Mouse (Mus musculus): ENCODE data around the gene Acad10. TPM values are rescaled to one million over a fixed set of nuclear protein-coding genes. Genes with fewer than 3 reads are reported as not detected.
"Not testable (repeated sequence)": the region's sequence is repeated elsewhere in the genome, so short reads cannot be mapped to it uniquely, and the experiment has no call there.

Gene Acad10
- polyA plus RNA-seq, 1 experiment: 2.8 TPM

DNA sequence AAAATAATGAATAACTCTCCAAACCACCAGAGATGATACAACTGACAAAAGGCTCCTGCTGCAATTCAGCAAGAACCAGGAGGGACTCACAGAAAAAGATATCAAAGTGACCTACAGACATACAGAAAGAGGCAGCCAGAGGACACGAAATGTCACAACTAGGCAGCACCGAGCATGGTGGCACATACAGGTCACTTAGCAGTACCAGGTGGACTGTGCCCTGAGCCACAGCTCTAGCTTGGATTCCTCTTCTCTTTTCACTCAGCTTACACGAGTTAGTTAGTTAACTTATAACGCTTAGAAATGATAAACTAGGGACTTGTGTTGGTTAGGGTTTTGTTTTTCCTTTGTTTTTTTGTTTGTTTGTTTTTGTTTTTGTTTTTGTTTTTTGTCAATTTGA is 5.8 kb downstream of the Acad10 start:
- TF ChIP-seq CTCF (IDR thresholded peaks at IDR 0.05; ENCODE audit: borderline replicate concordance, extremely low read depth, insufficient read depth, insufficient read length): no peak
- TF ChIP-seq POLR2A (IDR thresholded peaks at IDR 0.05; ENCODE audit: borderline replicate concordance, extremely low read depth, insufficient read depth, insufficient read length, poor library complexity, severe bottlenecking): no peak

DNA sequence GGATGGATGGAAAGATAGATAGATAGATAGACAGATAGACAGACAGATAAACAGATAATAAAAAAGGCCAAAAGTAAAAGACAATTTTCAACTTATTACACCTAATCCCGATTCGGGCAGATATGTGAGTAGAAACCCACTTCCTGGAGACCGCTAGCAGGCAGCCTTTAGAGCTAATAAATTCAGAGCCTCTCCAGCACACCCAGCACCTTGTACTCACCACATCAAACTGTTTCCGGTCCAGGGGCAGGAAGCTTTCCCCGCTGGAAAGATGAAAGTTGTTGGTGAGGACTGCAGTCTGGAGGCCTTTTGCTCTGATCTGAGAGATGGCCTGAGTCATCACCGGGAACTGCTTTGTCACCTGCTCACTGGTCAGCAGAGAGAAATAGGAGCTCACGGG is 11.2 kb downstream of the Acad10 start:
- DNase-seq (ENCODE audit: low read depth): no peak
- no peak for TF ChIP-seq POLR2A (IDR thresholded peaks at IDR 0.05; ENCODE audit: borderline replicate concordance, extremely low read depth, insufficient read depth, insufficient read length, poor library complexity, severe bottlenecking)
- TF ChIP-seq CTCF (IDR thresholded peaks at IDR 0.05; ENCODE audit: borderline replicate concordance, extremely low read depth, insufficient read depth, insufficient read length): no peak

More for the DNA sequence above, 5.8 kb downstream of the Acad10 start:
- no peak for DNase-seq (ENCODE audit: low read depth)

DNA sequence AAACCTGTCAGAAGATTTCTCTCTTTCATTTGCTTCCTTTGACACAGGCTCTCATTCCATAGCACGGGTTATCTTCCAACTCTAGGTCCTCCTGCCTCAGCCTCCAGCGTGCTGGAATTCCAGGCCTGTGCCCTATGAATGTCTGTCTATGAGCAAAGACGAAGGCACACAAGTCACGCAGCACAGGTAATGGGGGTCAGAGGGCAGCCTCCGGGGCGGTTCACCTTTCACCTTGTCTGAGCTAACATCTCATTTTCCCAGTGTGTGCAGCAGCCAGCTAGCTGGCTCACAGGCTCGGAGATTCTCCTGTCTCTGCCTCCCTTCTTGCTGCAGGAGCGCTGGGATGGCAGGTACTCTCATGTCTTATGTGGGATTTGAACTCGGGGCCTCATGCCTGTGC is 20.7 kb downstream of the Acad10 start:
- TF ChIP-seq CTCF (IDR thresholded peaks at IDR 0.05; ENCODE audit: borderline replicate concordance, extremely low read depth, insufficient read depth, insufficient read length) (no peak), POLR2A (IDR thresholded peaks at IDR 0.05; ENCODE audit: borderline replicate concordance, extremely low read depth, insufficient read depth, insufficient read length, poor library complexity, severe bottlenecking) (no peak)
- DNase-seq (ENCODE audit: low read depth): no peak

DNA sequence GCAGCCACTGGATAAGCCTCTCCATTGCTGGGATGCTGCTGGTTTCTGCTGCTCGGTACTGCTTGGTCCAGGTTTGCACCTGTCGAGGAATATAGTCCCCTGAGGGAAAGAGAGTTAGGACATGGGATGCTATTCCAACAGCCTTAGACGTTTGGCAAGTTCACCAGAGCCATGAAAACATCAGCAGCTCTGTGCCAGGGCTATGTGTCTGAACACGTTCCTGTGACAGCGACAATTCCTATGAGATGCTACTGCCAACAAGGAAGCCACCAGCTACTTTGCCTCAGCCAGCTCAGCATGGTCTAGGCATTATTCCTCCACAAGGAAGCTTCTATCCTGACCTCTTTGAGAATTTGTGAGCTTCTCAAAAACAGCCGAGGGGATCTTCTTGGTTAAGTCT is 23.0 kb downstream of the Acad10 start:
- TF ChIP-seq CTCF (IDR thresholded peaks at IDR 0.05; ENCODE audit: borderline replicate concordance, extremely low read depth, insufficient read depth, insufficient read length): no peak
- no peak for TF ChIP-seq POLR2A (IDR thresholded peaks at IDR 0.05; ENCODE audit: borderline replicate concordance, extremely low read depth, insufficient read depth, insufficient read length, poor library complexity, severe bottlenecking)

DNA sequence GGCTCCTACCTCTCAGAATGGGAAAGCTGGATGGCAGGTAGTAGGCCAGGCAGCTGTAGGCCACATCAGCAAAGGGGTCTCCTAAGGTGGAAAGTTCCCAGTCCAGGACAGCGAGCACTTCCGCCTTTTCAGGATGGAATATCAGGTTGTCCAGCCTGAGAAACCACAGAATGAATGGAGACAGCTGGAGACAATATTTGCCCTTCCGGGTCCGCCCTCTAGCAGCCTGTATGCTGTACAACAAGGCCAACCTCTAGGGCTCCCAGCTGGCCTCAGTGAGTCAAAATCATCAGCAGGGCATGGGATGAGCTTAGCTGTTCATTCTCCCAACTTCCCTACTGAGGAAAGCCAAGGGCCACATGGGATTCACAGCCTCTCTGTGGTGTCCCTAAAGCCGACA is 25.6 kb downstream of the Acad10 start:
- TF ChIP-seq CTCF (IDR thresholded peaks at IDR 0.05; ENCODE audit: borderline replicate concordance, extremely low read depth, insufficient read depth, insufficient read length) (no peak), POLR2A (IDR thresholded peaks at IDR 0.05; ENCODE audit: borderline replicate concordance, extremely low read depth, insufficient read depth, insufficient read length, poor library complexity, severe bottlenecking) (no peak)
- DNase-seq (ENCODE audit: low read depth): no peak

More for the DNA sequence above, 23.0 kb downstream of the Acad10 start:
- no peak for DNase-seq (ENCODE audit: low read depth)

DNA sequence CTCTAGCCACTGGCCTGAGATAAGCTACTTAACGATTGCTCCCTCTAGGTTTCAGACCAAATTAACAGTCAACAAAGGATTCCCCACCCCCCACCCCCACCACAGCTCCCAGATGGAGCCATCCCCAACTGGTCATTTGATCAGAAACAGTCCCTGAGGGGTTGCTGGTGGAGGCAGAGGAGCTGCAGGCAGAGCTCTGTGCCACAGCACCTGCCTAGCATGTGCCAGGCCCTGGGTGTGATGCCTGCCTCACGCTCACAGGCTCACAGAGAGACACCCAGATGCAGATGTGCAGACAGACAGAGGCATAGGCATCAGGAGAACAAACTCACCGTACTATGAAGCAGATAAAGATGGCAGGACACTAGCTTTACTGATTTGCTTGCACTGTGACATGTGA is 27.5 kb downstream of the Acad10 start:
- no peak for TF ChIP-seq CTCF (IDR thresholded peaks at IDR 0.05; ENCODE audit: borderline replicate concordance, extremely low read depth, insufficient read depth, insufficient read length)
- no peak for TF ChIP-seq POLR2A (IDR thresholded peaks at IDR 0.05; ENCODE audit: borderline replicate concordance, extremely low read depth, insufficient read depth, insufficient read length, poor library complexity, severe bottlenecking)
- DNase-seq (ENCODE audit: low read depth): no peak

DNA sequence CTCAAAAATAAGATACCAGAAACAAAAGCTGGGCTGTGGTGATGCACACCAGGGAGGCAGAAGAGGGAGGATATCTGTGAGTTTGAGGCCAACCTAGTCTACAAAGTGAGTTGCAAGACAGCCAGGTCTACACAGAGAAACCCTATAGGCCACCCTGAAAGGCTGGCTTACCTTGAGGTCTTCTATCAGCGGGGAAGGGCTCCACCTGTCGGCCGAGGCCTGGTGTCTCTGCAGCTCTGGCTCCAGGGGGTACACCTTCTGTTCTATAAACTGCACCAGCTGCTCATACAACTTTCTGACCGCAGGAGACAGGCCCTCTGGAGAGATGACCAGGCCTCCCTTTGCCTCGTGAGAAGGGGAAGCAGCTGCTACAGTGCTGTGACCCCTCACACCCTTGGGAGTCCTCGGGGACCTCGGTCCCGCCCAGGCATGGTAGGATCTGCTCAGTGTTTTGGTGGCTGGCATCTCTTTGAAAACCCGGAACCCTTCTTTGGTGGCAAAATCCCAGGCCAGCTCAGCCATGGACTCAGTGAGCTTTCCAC is 29.1 kb downstream of the Acad10 start:
- not testable (repeated sequence) for DNase-seq (ENCODE audit: low read depth)
- TF ChIP-seq CTCF (IDR thresholded peaks at IDR 0.05; ENCODE audit: borderline replicate concordance, extremely low read depth, insufficient read depth, insufficient read length): peak; percentile 14; the same call in 1 of the 2 replicates

DNA sequence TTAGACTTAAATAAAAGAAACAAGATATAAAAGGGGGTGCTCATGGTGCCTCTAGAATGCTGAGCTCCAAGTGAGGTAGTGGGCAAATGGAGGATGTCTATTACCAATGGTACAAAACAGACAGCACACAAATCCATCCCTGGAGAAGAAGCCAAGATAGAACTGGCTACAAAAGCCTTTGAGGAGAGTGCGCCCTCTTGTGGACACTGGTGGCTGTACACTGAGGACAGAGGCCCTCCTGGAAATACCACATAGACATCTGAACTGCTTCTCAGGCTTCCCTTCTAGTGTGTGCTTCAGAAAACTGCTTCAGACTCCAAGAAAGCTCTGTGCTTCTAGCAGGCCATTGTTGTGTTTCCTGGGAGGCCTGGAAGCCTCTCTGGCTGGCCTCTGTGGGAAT is 32.4 kb downstream of the Acad10 start:
- TF ChIP-seq CTCF (IDR thresholded peaks at IDR 0.05; ENCODE audit: borderline replicate concordance, extremely low read depth, insufficient read depth, insufficient read length): peak; percentile 77
- no peak for TF ChIP-seq POLR2A (IDR thresholded peaks at IDR 0.05; ENCODE audit: borderline replicate concordance, extremely low read depth, insufficient read depth, insufficient read length, poor library complexity, severe bottlenecking)
- peak; percentile 51 for DNase-seq (ENCODE audit: low read depth)

DNA sequence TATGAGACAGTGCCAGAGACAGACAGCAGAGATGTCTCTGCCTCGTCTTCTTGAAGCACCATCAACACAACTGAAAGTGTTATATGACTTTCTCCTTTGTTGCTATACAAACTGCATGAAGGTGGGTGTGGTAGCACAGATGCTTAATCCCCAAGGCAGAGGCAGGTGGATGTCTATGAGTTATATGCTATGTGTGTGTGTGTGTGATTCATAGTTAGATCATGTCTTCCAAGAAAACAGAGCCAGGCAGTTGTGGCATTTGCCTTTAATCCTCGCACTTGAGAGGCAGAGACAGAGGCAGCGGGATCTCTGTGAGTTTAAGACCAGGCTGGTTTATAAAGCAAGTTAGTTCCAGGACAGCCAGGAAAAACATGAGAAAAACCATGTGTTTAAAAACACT is 37.1 kb downstream of the Acad10 start:
- TF ChIP-seq CTCF (IDR thresholded peaks at IDR 0.05; ENCODE audit: borderline replicate concordance, extremely low read depth, insufficient read depth, insufficient read length) (no peak), POLR2A (IDR thresholded peaks at IDR 0.05; ENCODE audit: borderline replicate concordance, extremely low read depth, insufficient read depth, insufficient read length, poor library complexity, severe bottlenecking) (no peak)
- DNase-seq (ENCODE audit: low read depth): no peak

DNA sequence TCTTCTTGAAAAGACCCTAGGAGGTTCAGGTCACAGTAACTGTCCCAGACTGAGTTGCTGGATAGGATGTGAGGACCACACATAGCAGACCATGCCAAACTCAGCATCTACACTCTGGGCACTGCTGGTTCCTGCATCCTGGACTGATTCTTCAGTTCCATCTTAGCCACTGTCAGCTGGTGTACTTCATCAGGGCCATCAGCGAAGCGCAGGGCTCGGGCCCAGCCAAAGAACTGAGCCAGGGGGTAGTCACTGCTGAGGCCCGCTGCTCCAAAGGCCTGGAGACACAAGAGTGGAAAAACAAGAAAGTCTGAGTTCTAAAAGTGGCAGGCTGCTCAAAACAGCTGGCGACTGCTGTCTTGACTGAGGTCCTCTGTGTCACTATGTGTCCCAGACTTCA is 39.2 kb downstream of the Acad10 start:
- no peak for DNase-seq (ENCODE audit: low read depth)
- TF ChIP-seq POLR2A (IDR thresholded peaks at IDR 0.05; ENCODE audit: borderline replicate concordance, extremely low read depth, insufficient read depth, insufficient read length, poor library complexity, severe bottlenecking): no peak
- TF ChIP-seq CTCF (IDR thresholded peaks at IDR 0.05; ENCODE audit: borderline replicate concordance, extremely low read depth, insufficient read depth, insufficient read length): no peak

DNA sequence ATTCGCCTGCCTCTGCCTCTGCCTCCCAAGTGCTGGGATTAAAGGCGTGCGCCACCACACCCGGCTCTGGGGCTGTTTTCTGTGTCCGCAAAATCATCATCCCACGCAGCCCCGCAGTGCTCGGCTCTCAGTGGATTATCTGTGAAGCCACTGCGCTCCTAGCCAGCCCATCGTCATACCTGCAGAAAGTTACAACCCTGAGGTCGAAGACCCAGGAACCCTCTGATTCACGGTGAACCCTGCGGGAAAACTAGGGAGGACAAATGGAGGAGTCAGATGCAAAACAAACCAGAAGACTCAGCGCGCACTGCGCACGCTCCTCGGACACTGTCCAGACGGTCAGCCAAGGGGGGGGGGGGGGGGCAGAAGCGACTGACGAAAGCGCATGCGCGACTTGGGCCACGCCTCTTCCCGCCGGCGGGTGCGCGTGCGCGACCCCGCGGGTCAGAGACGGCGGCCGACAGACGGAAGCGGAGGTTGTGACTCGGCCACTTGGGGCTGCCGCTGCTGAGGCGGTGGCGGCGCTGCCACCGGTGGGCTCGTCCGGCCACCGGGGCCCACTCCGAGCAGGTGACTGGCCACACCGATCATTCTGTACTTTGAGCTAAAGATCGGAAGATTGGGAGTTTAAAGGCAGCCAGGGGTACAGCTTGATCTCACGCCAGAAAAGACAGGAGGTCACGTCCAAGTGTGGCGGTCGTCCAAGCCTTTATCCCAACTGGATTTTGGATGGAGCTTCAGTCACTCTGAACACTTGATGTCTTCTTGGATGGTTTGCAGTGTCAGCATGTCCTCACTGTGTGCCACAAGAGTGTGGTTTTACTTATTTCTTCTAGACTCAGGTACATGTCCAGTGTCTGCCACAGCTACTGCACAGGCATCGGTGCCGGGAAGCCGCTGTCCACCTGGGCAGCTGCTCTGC is 41.5 kb downstream of the Acad10 start, which contains the start of gene Acad12:
Gene Acad12, minus strand, starts transcription at position 347 of the 922 bp plus-strand sequence.
- TF ChIP-seq CTCF (IDR thresholded peaks at IDR 0.05; ENCODE audit: borderline replicate concordance, extremely low read depth, insufficient read depth, insufficient read length) (no peak), POLR2A (IDR thresholded peaks at IDR 0.05; ENCODE audit: borderline replicate concordance, extremely low read depth, insufficient read depth, insufficient read length, poor library complexity, severe bottlenecking) (peak; percentile 97)
- peak; percentile 92 for DNase-seq (ENCODE audit: low read depth)

DNA sequence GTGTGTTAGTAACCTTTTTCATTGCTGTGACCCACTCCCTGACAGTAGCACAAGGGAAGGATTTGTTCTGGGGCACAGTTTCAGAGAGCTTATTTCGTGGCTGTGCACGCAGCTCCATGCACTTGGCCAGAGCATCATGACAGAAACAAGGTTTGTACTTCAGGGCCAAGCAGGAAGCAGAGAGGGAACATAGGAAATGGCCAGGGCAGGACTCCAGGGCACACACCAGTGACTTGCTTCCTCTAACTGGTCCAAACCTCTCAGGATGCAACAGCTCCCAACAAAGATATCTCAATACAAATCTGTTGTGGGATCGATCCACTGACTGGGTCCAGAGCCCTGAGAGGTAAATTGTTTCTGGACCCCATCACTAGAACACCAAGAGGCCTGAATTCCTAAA is 45.4 kb downstream of the Acad10 start:
- not testable (repeated sequence) for DNase-seq (ENCODE audit: low read depth)

Measured in brain, embryonic 14.5 days (tissue).